Mouse (Mus musculus): ENCODE results near the gene Gpr37l1.

Gpr37l1 gene

DNA sequence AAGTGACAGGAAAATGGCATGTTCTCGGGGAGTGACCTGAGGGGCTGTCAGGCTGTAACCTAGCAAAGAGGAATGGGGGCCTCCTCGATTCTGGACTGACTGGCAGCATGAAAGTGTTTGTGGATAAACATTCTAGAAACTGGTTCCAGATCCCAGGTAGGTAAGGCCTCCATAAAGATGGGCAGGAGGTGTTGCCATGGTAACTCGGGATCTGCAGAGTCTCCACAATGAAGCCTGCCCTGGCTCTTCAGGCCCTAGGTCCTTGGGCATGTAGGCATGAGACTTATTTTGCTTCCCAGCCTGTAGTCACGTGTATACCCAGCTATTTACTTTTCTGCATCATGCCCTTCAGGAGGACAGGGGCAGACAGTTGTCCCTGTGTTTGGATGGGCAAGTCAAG, 13.8 kb upstream of the Gpr37l1 start:
- DNase-seq: no peak

DNA sequence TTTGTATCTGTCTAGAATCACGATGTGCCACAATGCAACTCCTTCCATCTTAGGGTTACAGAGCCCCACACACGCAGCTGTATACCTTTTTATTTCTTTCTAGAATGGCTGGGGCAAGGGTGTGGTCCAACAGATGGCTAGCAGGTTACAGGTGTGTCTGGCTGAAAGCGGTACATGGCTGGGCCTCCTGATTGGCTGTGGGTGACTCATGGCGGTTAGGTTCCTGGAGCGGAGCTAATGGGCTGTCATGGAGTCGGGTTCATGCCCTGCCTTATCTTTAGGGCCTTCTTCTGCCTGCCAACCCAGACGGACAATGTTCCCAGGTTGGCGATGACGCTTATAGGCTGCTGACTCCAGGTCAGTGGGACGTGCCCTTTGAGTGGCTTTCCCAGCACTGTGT, 13.3 kb upstream of the Gpr37l1 start:
- DNase-seq: no peak

DNA sequence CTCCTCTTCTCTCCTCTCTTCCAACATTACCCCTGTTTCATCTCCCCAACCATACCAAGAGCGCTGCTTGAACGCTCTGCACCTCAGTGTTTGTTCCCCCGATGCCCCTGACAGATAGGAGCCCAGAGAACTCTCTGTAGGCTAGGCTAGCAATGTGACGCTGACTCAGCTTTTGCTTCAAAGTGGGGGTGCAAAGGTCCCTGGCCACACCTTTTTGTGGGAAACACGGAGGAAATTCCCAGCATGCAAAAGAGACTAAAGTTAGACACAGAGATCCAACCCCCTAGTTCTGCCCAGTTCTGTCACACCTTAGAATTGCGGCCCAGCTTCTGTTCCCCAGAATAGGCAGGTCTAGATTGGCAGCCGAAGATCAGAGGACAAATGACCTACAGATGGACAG, 11.4 kb upstream of the Gpr37l1 start:
- DNase-seq: no peak

DNA sequence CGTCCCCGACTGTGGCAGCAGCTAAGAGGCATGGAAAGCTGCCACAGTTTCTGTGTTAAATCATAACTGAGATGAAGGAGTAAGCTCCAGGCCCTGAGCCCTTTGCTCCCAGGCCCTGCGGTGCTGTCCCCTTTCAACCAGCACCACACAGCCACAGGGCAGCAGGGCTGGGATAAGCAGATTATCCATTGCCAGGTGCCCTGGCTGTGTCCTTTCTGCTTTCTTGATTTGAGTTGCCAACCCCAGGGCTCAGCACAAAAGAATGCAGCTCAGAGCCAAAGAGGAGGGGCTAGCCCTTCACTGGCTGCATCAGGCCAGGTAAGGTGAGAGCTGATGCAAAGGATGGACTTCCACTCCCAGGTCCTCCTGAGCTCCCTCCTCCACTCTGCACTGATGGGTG, 10.2 kb upstream of the Gpr37l1 start:
- DNase-seq: no peak

DNA sequence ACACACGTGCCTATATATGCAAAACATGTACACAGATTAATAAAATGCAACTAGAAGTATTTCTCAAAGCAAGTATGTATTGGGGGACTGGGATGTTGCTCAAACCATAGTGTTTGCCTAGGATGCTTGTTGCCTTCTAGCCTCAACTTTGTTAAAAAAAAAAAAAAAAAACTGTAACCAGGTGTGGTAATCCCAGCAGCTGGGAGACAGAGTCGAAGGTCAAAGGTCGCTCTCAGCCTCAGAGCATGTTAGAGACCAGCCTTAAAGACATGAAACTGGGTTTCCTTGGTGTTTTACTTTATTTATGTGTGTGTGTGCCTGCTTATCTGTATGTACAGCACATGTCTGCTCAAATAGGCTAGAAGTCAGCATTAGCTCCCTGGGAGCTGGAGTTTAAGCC, 7.7 kb upstream of the Gpr37l1 start:
- no peak for DNase-seq

DNA sequence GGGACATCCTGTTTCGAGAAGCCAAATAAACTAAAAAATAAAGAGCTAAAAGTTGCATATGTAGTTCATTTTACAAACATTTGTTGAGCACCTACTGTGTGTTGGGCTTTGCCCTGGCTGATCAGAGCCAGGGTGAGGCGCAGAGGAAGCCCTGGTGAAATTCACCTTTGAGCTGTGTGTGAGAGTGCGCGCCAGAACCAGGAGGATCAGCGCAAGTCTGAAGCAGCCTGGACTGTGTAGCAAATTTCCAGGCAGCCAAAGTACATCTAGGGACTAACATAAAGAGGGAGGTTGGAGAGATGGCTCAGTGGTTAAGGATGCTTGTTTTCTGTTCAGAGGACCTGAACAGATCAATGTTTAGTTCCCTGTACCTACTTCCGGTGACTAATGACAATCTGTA, 5.8 kb upstream of the Gpr37l1 start:
- DNase-seq: no peak

DNA sequence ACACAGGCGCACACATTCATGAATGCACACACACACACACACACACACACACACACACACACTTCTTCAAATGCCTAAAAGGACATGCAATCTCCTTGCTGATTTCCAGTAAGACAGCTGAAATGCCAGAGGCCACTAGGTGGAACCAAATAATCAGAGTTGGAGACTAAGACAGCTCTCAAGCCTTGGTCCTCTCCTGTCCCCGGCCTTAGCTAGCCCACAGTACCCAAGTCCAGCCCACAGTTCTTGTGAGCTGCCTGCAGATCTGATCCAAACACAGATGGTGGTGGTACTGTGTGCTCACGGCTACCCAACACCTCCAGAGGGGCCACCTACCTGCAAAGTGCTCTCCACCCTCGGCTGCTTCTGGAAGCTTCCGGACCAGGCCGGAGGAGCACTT, 4.5 kb upstream of the Gpr37l1 start:
- DNase-seq: peak; percentile 70

DNA sequence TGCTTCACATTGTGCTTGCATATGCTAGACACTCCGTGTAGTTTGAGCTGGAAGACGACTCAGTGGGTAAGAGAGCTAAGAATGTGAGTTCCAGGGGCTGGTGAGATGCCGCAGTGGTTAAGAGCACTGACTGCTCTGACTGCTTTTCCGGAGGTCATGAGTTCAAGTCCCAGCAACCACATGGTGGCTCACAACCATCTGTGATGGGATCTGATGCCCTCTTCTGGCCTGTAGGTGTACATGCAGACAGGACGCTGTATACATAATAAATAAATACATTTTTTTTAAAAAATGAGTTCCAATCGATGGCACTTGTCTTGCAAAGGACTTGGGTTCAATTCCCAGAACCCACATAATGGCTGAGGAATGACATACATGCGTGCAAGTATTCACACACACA, 3.7 kb upstream of the Gpr37l1 start:
- DNase-seq: no peak

DNA sequence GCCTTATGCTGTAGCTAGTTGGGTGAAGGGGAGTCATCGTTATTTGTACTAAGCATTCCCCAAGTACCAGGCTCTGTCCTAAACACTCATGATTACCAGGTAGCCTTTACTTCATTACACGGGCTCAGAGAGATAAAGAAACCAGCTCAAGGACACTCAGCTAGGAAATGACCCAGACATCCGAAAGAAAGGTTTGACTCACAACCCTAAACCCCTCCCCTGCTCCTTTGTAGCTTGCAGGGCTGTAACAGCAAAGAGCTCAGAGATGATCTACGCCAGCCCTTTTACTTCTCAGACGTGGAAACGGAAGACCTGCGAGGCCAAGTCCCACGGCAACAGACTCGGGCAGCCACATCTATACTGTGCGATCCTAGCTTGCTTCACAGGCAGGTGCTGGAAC, 2.8 kb upstream of the Gpr37l1 start:
- no peak for DNase-seq

DNA sequence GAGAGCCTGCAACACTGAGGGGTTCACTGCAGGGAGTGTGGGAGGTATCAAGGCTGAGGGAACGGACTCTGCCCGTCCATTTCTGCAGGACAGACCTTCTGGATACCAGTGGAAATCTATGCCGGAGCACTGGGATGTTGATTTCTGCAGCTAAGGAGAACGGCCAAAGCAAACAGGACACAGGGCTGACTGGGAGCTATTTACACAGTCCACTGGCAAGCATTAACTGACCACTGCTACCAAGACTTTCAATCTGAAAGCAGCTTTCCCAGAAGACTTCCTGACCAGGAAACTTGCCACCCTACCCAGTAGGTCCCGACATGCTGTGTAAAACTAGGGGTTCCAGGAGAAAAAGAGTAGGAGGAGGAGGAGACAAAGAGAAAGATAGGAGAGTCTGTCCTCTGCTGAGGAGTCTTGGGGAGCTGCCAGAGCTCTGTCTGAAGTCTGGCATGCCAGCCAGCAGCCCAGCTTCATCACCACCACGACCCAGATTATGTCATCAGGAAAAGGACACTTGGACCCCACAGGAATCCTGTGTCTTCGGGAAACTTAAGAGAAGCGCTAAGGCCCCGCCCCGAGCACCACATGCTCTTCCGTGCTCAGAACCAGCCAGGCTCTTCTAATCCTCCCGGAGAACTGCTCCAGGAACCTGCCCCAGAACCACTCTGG, 2.2 kb upstream of the Gpr37l1 start:
- DNase-seq: no peak

DNA sequence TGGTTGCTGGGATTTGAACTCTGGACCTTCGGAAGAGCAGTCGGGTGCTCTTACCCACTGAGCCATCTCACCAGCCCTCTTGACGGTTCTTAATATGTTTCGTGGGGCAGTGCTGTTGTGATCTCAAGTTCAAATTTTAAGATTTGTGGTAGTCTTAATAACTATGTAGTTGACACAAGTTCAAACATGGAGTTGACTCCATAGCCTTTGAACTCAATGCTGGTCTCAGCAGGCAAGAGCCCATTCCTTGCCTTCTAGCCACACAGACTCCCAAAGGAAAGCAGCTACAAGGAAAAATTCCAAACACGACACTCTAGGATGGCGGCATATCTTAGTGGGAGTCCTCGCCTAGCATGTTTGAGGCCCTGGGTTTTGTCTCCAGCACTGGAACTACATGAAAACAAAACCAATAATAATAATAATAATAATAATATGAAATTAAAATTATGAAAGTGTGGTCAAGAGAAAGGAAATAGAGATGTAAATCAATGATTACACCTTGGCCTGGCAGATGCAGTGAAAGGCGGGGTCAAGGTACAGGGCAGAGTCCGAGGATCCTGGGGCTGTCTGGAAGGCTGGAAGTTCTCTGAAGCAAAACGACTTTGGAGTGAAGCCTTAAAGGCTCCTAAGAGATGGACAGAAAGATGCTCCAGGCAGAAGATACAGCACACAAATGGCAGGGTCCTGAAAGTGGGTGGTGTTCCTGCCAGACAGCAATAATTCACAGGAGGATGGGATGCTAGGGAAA, 1.1 kb upstream of the Gpr37l1 start:
- no peak for DNase-seq

DNA sequence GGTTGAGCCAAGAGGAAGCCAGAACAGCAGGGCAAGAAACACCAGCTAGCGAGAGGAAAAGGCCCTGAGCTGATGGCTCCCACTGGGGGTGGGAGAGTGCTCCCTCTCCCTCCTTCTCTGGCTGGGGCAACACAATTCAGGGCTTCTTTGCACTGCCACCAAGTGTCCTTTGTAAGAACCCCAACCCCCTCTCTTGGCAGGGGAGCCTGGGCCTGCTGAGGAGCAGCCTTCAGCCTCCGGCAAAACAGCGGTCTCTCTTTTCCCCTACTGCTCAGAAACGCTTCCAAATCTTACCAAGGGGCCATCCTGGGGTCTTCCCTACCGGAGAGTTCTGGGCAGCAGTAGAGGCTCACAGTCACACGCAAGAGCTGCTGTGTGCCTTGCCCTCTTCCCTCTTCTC, 4.8 kb downstream of the Gpr37l1 start:
- DNase-seq: peak; percentile 64

DNA sequence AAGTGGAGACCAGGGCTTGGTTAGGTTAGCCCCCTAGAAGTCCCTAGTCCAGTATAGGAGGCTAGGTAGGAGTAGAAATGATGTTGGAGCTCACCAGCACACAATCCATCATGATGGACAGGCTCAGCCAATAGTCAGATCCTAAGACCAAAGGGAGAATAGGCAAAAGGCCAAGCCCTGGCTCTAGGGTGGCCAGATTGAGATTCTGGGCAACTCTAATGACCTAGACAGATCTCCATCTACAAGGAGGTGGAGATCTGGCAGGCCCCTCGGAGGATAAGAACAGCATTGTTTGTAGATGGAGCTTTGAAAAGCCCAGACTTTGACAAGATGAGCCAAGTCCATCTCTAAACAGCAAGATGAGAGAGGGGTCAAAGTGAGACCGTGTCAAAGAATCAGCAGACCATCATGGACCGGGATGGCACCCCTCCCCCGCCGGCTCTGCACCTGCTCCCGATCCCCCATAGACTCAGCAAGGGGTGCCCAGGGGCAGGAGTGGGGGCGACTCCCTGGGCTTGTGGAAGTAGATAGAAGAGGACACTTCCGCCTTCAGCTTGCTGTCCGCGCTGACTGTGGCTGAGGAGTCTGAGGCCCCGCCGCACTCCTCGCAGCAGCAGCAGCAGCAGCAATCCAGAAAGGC, 7.0 kb downstream of the Gpr37l1 start:
- DNase-seq: no peak

DNA sequence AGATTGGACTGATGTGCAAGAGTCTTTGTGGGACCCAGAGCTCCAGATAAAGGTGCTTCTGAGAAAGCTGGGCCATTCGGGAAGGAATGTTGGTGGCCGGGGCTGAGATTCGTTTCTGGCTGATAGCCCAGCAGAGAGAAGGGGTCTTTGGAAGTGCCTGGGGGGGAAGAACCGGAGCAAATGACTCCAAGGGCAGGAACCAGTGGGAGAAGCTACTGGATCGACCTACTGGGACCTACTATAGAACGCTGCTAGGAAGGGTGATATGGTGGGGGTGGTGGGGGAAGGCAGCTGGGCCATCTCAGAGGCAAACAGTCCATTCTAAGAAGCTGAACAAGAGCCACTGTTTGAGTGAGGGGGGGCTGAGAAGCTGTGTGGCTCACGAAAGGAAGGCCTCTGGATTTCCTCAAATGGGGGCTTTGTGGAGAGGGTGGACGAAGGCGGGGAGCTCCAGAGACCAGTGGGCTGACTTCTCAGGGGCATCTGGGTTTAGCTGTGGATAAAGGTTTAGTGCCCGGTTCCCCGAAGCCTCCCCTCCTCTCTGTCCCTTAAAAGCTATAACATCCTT, 7.8 kb downstream of the Gpr37l1 start:
- no peak for DNase-seq

DNA sequence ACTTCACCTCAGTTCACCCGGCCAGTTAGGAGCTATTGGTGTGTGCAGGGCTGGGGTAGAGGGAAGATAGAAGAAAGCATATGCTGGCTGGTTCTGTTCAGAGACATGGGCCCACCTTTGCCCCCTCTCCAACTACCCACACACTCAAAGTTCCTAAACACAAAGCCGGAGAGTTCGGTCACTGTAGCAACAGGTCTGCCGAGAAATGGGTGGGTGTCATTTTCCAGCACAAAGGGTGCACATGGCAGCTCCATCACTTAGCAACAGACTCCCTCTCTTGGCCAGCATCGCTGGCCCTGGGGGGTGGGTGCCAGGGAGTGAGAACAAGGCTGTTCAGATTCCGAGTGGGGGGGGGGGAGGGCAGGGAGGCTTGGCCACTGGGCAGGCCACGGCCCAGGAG, 8.4 kb downstream of the Gpr37l1 start:
- DNase-seq: peak; percentile 43

DNA sequence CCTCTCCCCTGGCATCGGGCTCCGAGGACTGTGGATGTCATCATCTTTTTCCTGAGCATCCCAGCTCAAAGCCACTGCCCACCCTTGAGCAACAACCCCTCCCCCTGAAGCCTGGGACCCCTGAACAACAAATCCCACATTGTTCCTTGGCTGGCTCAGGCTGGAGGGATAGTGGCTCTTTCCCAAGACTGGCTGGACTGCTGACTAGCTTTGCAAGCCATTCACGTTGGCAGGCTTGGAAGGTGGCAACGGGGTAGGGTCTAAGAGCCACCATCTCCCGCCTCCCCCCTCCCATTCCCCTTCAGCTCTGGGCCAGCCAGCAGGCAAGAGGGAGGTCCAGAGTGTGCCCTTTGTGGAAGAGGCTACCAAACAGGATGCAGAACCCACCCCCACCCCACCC, 8.8 kb downstream of the Gpr37l1 start:
- DNase-seq: peak; percentile 42

DNA sequence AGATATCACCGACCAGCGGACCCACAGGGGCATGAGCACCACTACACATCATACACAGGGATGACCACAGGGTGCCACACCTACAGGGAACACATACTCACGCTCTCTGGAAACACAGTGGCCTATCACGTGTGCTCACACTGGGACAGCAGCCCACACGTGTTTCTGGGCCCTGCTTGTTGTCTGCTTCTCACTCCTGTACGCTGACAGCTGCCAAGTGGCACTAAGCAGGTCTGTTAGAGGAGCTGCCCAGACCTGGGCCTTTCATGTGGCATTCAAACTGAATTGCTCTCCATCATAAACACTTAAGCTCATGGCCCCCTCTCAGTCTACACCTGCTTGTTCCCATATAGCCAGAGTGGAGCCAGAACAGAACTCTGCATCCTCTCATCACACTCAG, 11.2 kb downstream of the Gpr37l1 start:
- no peak for DNase-seq

DNA sequence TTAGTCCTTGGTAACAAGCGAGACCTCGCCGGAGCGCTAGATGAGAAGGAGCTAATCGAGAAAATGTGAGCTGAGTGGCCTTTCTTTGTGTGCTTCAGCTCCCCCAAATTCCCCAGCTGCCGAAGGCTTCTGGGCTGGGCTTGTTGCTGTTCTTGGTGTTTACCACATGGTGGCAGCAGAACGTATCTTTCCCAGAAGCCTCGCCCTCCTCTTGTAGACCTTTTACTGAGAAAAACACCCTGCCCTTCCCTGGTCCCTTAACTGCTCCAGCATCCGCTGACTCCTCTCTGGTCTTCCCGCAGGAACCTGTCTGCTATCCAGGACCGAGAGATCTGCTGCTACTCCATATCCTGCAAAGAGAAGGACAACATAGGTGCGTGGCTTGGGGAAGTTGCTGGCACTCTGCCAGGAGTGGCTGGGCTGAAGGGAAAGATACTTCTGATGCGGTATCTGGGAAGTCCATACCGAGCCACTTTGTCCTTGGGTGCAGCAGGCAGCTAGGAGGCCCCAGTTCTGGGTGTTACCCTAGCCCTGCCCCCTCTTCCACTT, 13.0 kb downstream of the Gpr37l1 start:
- peak; percentile 88 for DNase-seq

DNA sequence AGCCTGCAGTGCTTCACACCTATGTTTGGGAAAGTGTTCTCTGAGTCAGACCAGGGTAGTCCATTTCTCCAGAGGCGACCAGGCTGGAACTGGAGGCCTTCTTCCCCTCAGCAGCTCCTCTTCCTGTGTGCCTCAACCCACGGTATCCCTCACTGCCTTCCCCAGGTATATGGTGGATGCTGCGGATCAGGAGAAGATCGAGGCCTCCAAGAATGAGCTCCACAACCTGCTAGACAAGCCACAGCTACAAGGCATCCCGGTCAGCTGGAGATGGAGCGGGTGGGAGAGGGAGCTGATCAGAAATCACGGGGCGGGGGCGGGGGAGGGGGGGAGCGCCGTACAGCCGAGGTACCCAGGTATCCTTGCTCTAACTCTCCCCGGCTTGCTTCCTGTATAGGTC, 13.5 kb downstream of the Gpr37l1 start:
- no peak for DNase-seq

DNA sequence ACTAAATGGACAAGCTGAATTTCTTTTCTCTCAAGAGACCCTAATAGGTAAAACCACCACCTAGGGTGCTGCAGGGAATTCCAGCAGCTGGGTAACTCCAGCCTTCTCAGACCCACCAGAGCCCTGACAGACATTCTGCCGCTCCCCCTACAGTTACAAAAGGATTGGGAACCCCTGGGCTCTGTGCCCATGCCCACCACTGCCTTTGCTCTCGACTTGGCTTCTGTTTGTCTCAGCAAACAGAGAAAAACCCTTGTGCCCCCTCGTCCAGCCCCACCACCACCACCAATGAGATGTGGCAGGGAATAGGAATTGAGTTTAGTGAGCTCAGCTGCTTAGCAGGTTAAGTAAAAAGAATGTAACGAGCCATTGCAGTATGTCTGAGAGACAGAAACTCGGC, 18.5 kb downstream of the Gpr37l1 start:
- DNase-seq: no peak

DNA sequence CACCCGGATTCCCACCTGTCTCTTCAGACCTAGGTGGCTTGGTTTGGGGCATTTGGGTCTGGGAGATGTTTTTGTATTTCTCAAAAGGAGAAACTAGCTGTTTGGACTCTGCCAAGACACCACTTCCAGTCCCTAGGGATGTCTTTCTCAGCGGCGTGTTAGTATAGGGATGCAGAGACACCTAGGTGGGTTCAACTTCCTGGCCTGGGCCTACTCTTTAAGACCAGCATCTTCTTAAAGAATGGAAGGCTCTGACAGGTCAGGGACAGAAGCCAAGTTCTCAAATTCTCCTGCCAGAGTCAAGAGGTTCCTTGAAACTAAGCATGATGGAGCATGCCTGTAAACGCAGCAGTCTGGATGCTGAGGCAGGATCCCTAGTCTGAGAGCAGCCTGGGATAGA, 19.0 kb downstream of the Gpr37l1 start:
- no peak for DNase-seq

DNA sequence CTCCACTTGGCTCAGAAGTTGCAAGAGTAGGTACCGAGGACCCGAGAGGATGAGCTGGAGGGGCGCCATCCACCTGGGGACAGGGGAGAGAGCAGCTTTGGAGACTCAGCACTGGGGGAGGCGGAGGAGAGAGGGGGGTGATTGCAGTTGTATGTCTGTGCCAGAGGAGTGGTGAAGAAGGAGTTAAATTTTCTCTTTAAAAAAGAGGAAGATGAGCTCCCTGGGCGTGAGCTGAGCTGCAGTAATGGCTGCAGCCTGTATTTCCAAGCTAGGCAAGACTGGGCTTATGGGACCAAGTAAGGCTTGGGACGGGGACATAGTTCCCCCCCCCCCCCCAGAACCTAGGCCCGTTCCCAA, 19.8 kb downstream of the Gpr37l1 start:
- DNase-seq: no peak

DNA sequence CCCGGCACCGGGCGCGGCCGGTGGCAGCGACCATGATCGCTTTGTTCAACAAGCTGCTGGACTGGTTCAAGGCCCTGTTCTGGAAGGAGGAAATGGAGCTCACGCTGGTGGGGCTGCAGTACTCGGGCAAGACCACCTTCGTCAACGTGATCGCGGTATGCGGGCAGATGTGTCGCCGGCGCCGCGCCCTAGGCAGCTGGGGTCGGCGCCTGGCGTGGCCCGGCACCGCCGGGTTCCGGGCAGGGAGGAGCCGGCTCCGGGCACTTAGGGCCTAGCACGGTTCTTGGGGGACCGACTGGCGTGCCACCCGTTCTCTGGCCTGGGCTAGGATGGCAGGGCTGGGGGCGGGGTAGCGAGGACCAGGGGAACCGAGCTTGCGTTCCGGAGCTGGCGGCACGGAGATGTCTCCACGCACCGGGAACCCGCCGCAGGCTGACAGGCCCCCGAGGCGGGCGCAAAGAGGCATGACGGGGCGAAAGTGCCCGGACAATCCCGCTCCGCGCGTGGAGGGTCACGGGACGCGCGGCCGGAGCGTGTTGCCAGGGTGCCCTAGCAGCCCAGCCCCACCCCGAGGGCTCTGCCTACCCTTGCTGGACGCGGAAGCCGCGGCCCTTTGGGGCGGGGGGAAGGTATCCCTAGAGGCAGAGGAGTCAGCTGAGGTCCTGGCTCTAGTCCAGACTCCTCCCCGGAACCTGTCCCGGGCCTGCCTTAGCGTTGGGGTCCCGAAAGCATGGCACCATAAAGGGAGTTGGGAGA, 20.4 kb downstream of the Gpr37l1 start:
- peak; percentile 77 for DNase-seq
